Mouse (Mus musculus) mouse trophoblast stem cell (cell line): ENCODE measurements around the gene Nup85.
"Not testable (repeated sequence)": the region's sequence is repeated elsewhere in the genome, so short reads cannot be mapped to it uniquely, and the experiment has no call there.

ENCODE experiments used
- in situ Hi-C, 2 experiments: fragments of 300-500 bp; cut with MseI, MboI; formaldehyde crosslinking; loops; 2 replicates in 1 of 2; 3 replicates in 1 of 2; pipeline ENCODE4 v1.15.1; 2025

The Nup85 gene

GRCm38 (mm10) chr11:115564064-115564809 lies at the start of gene Nup85:
Nup85 (plus strand) TSS chr11:115564434.
- in situ Hi-C loops = no loop called here

DNA sequence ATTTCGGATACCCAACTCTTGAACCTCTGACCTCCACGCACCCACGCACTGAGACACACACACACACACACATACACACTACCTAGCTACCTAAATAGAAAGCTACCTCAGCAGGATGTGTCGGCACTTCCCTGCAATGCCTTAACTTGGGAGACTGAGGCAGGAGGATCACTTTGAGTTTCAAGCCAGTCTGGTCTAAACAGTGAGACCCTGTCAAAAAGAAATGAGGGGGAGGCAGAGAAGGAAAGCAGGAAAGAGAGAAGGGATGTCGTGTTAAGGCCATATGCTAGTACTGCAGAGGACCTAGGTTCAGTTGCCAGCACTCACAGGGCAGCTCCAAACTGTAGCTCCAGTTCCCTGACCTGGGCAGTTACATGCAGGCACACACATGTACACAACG lies 49.2 kb upstream of the Nup85 start:
- in situ Hi-C loops = no loop called here

GRCm38 (mm10) chr11:115516942-115517341 lies 47.3 kb upstream of the Nup85 start:
- in situ Hi-C loops = no loop called here

DNA sequence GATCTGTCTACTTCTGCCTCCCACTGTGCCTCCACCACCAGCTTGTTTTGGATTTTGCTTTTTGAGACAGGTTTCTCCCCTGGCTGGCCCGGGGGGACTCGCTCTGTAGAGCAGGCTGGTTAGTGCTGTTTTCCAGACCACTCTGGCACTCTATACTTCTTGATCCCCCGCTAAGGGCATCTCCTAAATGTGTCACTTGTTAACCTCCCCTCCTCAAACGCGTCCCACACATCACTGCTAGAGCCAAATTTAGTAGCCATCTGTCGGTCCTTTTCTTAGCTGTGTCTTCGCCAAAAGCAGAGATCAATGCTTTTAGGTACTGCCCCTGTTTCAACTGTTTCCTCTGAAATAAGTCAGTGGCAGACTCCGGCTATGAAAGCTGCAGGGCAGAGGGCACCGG lies 45.5 kb upstream of the Nup85 start:
- in situ Hi-C loops = no loop called here

GRCm38 (mm10) chr11:115519581-115519980 lies 44.7 kb upstream of the Nup85 start:
- in situ Hi-C loops = no loop called here

DNA sequence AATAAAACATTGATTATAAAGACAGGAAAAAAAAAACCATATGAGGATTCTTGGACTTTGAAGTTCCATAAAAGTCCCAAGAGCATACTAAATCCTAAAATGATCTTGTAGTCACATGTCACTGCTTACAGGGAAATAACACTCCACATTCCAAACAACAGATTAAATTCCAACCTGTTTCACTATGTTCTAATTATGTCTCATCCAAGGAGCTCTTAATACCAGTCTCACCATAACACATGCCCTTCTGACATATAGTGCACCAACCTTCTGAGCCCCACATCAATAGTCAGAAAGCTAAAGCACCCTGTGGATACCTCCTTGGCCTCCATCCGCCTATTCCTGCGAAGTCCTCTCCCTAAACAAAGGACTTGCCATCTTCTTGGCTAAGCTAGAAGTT lies 44.0 kb upstream of the Nup85 start:
- in situ Hi-C loops = no loop called here

GRCm38 (mm10) chr11:115521080-115521479 lies 43.2 kb upstream of the Nup85 start:
- in situ Hi-C loops = no loop called here

- in situ Hi-C loops = no loop called here
Measured at GRCm38 (mm10) chr11:115522238-115522637, 42.0 kb upstream of the Nup85 start.

DNA sequence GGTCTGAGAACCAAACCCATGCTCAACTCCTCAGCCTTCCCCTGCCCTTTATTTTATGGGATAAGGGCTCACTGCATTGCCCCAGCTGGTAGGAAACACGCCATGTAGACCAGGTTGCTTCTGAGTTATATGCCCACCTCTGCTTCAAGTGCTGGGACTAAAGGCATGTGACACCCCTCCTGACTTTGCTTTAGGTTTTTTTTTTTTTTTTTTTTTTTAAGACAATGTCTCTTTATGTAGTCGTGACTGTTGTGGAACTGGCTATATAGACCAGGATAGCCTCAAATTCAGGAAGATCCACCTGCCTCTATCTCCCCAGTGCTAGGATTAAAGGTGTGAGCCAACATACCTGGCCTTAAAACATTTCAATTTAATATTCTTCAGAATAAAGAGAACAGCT lies 41.5 kb upstream of the Nup85 start:
- in situ Hi-C loops = no loop called here

DNA sequence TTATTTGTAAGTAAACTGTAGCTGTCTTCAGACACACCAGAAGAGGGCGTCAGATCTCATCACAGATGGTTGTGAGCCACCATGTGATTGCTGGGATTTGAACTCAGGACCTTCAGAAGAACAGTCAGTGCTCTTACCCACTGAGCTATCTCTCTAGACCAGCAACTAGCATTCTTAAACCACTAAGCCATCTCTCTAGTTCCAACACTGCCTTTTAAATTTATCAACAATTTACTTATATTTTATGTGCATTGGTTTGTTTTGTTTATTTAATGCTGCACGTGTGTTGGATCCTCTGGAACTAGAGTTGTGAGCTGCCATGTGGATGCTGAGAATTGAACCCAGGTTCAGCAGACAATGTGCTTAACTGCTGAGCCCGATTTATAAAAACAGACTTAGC lies 37.8 kb upstream of the Nup85 start:
- in situ Hi-C loops = not testable (repeated sequence)

- in situ Hi-C loops = no loop called here
Measured at GRCm38 (mm10) chr11:115534759-115535371, 29.4 kb upstream of the Nup85 start.

DNA sequence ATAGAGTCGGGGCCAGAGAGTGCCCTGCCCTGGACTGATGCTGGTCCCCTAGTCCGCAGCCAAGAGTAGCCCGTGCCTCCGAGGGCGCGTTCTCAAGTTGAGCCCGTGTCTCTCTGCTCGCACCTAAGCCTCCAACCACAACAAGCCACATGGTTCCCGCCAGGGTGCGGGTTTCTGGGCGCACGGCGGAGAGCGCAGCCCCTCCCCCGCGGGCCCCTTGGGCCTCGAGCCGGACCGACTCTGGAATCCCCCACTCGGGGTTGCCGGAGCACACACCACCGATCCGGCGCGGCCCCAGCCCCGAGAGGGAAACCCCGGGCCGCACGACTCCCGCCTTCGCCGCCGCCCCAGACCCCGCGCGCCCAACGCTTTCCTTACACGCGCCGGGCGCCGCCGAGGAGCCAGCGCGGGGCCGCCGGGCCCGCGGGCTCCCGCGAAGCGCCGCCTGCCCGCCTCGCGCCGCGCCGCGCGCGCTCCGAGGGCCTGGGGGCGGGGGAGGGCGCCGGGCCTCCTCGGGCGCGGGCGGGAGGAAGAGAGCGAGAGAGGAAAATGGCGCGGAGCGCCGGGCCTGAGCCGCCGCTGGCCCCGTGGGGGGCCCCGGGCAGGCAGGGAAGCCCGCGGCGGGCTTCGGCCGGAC lies 28.7 kb upstream of the Nup85 start:
- in situ Hi-C loops = no loop called here

- in situ Hi-C loops = no loop called here
Measured at GRCm38 (mm10) chr11:115536038-115536681, 28.1 kb upstream of the Nup85 start, which contains the start of gene Sumo2. Sumo2 (minus strand) TSS chr11:115536276.

DNA sequence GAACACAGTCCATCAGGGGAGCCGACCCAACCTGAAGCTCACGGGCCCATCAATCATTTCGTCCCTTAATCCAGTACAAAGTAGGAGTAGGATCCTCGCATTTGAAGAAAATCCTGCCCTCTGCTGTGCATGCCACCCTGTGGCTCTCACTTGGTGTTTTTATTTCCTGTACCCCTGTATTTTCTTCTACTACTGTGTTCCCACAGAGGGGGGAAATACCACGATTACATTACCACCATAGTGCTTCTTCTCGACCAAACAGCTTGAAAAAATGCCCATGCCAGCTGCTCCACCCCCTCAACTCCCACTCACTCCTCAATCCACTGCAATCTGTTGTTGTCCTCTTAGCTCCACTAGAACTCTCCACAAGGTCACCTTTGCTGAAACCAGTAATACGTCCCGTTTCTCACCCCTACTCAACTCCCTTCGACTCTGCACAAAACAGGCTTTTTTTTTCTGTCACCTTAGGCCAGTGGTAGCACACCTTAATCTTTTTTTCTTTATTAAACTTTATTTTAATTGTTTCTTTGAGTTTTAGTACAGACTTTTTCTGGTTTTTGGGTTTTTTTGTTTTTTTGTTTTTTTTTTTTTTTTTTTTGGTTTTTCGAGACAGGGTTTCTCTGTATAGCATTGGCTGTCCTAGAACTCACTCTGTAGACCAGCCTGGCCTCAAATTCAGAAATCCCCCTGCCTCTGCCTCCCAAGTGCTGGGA lies 27.2 kb upstream of the Nup85 start:
- in situ Hi-C loops = no loop called here

DNA sequence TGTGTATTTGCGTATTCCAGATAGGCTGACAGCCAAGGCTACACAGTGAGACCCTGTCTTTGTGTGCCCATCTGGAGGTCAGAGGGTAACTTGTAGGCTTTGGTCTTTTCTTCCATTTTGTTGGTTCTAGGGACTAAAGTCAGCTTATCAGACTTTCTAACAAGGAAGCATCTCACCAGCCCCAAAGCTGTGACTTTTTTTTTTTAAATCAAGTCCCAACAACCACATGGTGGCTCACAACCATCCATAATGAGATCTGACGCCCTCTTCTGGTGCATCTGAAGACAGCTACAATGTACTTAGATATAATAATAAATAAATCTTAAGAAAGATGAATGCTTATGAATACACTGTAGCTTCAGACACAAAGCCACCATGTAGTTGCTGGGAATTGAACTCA lies 26.2 kb upstream of the Nup85 start:
- in situ Hi-C loops = no loop called here

DNA sequence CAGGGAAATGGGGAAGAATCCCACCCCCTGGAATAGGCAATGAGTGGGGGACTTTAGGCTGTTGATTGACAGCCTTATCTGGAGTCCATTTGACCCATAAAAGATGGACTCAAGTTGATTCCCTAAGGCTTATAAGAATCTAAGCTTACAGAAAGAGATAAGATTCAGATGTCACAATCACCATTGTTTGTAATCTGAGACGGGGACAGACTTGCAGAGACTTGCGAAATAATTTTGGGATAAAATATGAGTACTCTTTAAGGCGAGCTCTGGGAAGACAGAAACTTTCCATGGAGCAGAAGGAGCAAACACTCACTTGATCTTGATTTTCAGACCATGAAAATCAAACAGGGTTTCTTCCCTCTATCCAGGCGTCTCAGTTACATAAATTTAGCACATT lies 20.7 kb upstream of the Nup85 start:
- in situ Hi-C loops = no loop called here

DNA sequence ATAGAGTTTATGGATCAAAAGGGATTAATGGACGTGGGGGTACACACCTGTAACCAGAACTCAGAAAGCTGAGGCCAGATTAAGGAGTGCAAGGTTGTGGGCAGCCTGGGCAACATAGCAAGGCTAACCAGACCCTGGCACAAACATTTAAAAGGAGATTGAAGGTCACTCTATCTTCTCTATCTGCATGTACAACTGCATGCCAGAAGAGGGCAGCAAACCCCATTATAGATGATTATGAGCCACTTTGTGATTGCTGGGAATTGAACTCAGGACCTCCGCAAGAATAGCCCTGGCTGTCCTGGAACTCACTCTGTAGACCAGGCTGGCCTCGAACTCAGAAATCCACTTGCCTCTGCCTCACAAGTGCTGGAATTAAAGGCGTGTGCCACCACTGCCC lies 11.5 kb upstream of the Nup85 start:
- in situ Hi-C loops = no loop called here

- in situ Hi-C loops = no loop called here
Measured at GRCm38 (mm10) chr11:115555717-115556116, 8.5 kb upstream of the Nup85 start.

GRCm38 (mm10) chr11:115563406-115563805 lies 828 bp upstream of the Nup85 start:
- in situ Hi-C loops = no loop called here

DNA sequence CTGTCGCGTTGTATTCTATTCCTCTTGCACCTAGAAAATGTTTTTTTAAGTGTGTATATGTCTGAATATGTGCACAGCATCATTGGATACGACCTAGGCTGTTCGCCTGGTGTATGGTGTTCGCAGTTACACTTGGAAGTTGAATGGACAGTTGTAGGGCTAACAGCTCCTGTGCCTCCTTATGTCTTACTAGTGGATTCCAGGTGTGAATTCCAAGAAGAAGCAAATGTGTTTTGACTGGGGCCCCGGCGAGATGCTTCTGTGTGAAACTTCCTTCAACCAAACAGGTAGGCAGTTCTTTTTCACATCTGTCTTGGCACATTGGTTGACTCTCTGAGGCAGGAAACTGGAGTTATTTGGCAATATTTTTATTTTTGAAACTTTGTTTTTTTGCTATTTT lies 727 bp downstream of the Nup85 start:
- in situ Hi-C loops = no loop called here

- in situ Hi-C loops = no loop called here
Measured at GRCm38 (mm10) chr11:115579080-115579479, 14.8 kb downstream of the Nup85 start.
